Mouse (Mus musculus): Measurements from ENCODE around the gene Ric3.

GRCm38 (mm10) chr7:109010720-109011595 is 72.2 kb downstream of the Ric3 start:
- TF ChIP-seq CTCF (IDR thresholded peaks at IDR 0.05; ENCODE audit: control insufficient read depth, insufficient read depth, insufficient replicate concordance, low read depth, low read length), result no peak
- TF ChIP-seq POLR2A (IDR thresholded peaks at IDR 0.05; ENCODE audit: control insufficient read depth, low read depth, low read length), result no peak
